Mouse (Mus musculus) kidney, postnatal 25 days (tissue): ENCODE data around the gene Nfatc4.

Experiments used
- DNase-seq, 2 experiments: peaks; one replicate each; pipeline ENCODE4 v3.0.0; 2021; ENCODE audit warnings: mixed read lengths in 2 of 2

Nfatc4 gene

DNA sequence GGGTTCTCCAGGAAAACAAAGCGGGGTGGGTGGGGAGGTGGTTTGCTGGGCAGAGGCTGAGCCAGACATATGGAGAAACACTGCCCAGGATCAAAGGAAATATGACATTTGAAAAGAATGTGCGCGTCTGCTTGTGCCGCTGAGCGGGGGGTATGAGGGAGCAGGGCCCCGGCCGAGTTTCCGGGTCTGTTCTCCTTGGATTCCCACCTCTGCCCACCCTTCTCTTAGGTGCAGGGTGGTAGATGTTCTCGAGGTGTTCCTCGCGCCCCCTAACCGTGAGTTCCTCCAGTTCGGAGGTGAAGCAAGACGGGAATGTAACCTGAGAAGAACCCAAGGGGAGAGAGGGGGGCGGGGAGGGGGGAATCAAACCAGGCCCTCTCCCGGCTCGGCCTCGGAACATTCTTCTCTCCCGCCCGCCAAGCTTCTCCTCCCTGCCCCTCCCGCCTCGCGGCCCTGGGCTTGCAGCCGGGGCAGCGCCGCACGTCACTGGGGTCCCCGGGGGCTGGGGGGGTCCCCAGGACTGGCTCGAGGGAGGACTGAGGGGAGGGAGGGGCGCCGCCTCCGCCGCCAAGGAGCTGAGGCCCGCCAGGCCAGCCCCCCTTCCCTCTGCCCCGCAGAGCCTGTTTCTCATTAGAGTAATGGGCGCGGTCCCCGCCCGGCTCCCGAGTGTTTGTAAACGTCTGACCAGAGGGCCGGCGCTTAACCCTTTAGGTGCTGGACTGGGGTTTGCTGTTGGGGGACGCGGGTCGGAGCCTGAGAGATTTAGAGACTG is at the start of gene Nfatc4:
Gene Nfatc4, plus strand, starts transcription at position 154 of the 772 bp plus-strand sequence.
- peak; percentile 83 to 90 for DNase-seq

DNA sequence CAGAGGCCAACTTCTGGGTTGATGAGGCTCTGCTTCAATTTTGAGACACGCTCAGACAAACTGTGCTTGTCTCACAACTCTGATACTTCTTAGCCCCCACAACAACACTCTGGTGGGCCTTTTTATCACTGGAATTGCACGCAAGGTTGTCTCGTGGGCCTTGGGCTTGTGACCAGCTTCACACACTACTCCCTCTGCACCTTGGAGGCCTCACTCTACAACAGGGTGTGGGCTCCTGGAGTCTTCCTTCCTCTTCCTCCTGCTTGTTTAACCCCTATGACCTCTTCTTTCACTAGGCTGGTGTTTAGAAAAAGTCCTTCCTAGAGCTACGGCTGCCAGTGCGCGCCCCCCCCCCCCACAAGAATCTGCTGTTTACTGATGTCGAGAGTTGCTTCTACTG is 46.2 kb upstream of the Nfatc4 start:
- peak in 1 of 2 experiments; percentile 29 for DNase-seq

DNA sequence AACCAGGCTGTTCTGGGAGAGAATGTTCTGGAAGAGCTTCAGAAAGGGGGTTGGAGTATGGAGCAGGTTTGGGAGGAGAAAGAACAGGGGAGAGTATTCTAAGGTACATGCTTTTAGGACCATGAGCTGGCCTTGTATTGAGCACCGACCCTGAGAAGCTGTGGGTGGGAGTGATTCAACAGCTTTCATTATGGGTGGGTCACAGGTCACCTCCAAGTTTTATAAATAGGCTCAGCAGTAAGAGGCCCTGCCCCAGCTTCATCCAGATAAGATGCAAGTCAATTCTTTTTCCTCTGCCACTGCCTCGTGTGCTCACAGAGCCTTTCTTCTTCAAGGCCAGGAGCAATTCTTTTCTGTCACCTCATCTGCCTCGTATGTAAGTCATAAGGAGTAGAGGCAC is 45.8 kb upstream of the Nfatc4 start:
- DNase-seq, result peak in 1 of 2 experiments; percentile 9

- DNase-seq, result peak in 1 of 2 experiments; percentile 31
These were observed 45.1 kb upstream of the Nfatc4 start for GRCm38 (mm10) chr14:55777806-55778205.

- DNase-seq, result peak in 1 of 2 experiments; percentile 23
These were observed 44.3 kb upstream of the Nfatc4 start for GRCm38 (mm10) chr14:55778686-55779085.

- DNase-seq, result peak in 1 of 2 experiments; percentile 31
These were observed 43.3 kb upstream of the Nfatc4 start for GRCm38 (mm10) chr14:55779656-55780055.

GRCm38 (mm10) chr14:55780736-55781135 is 42.2 kb upstream of the Nfatc4 start:
- DNase-seq, result no peak

GRCm38 (mm10) chr14:55781310-55781709 is 41.6 kb upstream of the Nfatc4 start:
- peak; percentile 69 to 79 for DNase-seq

DNA sequence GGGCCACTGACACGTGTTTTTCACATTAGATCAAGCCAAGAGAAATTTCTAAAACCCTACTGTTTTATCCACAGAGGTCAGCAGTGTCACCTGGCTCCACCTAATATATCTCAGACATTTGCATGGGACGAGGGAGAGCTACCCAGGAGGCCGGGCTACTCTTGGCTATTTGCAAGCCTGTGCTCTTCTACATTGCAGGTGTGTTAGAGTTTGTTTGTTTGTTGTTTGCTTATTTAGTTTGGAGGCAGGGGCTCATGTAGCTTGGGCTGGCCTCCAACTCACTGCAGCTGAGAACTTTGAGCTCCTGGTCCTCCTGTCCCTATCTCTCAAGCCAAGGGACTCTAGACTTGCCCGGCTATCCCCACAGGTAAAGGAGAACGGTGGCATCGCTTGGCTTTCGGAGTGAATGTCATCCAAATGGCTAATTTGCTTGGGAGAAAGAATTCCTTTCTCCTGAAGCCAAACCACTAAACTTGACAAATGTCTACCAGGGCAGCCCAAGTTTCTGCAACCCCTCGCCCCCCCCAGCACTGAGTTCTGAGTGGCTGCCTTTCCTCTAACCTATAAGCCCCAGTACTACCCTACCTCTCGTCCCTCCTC is 40.5 kb upstream of the Nfatc4 start:
- peak; percentile 9 to 19 for DNase-seq

DNA sequence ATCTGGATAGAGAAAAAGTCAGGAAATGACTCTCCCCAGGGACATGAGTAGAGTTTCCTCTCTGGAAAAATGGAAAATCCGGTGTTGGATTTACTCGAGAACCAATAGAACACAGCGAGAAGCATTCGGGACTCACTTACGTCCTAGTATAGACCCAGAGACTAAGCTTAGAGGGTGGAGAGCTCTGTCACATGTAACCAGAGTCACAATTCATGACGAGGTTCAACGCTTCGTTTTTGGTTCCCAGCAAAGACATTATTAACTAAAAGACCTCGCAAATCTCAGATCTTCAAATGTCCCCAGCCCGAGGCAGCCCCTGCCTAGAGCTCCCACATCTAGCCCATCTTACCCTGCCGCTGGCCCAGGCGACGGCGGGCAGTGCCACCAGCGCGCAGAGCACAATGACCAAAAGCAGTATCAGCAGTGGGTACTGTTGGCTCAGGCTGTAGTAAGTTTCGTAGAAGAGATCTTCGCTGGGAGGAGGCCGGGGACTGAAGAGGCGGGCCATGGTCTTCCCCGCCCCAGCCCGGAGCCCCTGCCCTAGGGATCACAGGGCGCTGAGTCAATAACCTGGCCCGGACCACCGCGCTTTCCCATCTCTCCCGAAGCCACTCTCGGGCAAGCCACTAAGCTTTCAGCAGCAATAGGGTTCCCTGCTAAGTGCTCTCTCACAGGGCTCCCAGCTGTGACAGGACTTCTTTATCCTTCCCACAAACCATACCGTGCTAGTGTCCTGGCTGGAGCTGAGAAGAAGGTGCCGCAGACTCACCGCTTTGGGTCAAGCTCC is 39.6 kb upstream of the Nfatc4 start:
- DNase-seq, result peak; percentile 36 to 42

DNA sequence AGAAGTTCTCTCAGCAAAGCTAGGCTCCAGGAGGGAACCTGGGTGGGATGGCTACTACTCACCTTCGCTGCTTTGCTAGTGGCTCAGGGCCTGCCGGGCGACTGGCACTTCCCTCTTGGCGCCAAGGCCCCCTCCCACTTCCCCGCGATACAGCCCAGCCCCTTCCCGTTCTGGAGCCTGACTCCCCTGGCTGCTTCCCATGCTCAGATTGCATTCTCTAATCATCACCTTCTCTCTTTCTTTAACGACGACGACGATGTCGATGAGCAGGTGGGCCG is 39.0 kb upstream of the Nfatc4 start, which contains the start of gene Adcy4:
Gene Adcy4, minus strand, starts transcription at position 138 of the 278 bp plus-strand sequence.
- peak; percentile 37 to 66 for DNase-seq

DNA sequence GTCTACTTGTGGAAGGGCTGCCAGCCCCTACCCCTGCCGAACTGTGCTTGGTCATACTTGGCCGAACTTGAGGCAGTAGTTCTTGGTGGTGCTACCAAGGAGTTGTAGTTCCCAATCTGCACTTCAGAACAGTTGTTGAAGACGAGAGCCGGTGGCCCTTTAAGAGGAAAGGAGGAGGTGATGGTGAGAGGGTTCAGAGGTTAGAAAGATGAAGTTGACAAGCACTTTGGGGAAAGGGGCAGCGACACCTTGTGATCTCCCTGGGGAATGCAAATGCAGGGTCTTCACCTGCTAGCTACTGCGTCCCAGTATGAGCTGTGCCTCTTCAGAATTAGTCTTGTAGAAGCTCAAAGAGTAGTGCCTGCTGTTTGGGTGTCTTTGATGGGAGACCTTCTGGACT is 37.7 kb upstream of the Nfatc4 start:
- peak; percentile 13 to 33 for DNase-seq

DNA sequence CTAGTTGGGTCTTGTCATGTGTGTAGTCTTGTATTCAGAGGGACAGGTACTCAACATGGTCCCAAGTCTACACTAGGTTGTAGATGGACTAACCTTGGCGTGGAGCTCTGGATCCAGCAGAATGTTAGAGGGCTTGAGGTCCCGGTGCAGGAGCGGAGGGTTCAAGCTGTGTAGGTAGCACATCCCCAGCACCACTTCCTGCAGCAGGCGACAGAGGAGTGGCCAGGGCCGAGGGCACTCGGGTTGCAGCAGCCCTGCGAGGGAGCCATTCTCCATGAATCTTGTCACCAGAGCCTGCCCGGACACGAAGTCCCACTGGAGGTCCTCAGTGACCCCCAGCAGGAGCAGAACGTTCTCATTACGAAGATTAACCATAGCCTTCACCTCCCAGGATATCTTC is 35.2 kb upstream of the Nfatc4 start:
- peak in 1 of 2 experiments; percentile 25 for DNase-seq

DNA sequence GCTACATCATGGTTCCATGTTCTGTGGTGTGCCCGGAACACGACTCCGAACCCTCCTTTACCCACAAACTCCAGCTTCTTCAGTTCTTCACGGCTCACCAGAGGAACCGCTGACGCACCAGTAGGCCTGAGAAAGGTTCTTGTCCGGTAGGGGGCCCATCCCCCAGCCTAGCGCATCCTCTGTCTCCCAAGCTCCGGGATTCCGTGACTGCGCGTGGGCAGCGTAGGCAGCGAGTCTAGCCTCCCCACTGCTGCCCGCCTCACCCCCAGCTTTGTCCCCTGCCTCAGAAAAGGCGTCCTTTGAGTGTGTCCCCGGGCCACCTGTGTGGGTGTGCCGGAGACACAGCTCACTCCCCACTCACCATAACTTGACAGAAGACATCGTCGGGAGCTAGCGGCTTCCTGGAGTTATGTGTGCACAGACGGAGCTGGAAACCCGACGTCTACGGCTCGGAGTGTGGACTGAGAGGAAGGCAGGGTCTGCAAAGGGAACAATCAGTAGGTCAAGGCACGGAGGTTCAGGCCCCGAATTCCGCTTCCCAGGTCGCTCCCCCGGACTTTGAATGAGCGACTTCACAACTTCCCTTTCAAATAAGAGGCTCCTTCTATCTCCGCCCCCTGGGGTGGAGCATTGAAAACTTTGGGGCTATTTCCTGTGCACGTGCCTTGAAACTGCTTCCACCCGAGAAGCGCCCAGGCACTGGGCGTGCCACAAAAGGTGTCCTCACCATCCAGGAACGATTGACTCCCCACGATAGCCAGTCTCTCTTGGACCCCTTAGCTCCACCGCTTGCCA is 34.5 kb upstream of the Nfatc4 start, which contains the start of gene Ripk3:
Gene Ripk3, minus strand, starts transcription at position 610 of the 795 bp plus-strand sequence.
- peak; percentile 49 to 61 for DNase-seq

GRCm38 (mm10) chr14:55793461-55793860 is 29.5 kb upstream of the Nfatc4 start:
- DNase-seq, result peak in 1 of 2 experiments; percentile 0

DNA sequence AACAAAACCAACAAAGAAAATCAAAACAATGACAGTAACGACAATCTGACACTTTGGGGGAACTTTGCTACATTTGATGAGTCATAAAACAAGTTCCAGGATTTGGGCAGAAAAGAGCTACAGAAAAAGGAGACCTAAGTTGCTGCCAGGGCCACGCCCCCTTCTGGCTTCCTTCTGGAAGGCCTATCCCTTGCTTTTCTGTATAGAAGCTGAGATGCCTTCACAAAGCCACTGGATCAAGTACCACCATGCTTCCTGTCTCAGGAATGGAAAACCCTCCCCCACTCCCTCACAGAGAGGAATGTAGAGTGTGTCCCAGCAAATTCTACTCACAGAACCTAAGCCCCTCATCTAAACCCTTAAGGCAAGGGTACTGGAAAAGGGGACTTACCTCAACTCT is 29.0 kb upstream of the Nfatc4 start:
- DNase-seq, result peak in 1 of 2 experiments; percentile 9

DNA sequence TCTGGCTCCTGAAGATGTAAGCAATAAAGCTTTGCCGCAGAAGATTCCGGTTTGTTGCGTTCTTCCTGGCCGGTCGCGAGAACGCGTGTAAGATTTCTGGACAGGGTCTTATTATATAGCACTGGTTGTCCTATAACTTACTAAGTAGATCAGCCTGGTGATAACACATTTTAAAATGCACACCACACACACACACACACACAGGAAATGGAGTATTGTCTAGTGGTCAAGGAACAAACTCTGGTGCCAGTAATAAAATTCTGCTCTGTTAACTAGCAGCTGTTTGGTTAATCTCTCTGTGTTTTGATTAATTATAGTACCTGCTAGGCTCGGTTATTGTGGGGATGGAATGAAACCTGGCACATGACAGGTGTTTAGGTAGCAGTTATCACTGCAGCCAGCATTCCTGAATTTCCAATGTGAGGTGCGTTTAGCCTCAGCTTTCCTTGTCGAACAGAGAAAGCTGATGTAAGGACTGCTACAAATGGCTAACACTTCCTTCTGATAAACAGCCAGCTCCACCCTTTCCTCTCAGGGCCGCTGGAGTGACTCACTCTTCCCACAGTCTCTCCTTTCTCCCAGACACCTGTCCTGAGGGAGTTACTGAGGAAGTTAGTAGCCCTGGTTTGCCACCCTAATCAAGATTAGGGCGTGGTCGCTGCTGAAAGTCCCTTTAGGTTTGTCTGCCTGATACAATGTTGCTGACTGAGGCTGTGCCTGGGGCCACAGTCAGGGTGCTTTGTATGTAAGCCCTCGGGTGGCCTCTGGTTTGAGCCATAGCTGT is 27.4 kb upstream of the Nfatc4 start:
- peak in 1 of 2 experiments; percentile 1 for DNase-seq

- DNase-seq, result peak; percentile 93 to 95
These were observed 8.1 kb upstream of the Nfatc4 start for GRCm38 (mm10) chr14:55814885-55815284.

GRCm38 (mm10) chr14:55815310-55815751 is 7.6 kb upstream of the Nfatc4 start:
- DNase-seq, result peak; percentile 78 to 84

DNA sequence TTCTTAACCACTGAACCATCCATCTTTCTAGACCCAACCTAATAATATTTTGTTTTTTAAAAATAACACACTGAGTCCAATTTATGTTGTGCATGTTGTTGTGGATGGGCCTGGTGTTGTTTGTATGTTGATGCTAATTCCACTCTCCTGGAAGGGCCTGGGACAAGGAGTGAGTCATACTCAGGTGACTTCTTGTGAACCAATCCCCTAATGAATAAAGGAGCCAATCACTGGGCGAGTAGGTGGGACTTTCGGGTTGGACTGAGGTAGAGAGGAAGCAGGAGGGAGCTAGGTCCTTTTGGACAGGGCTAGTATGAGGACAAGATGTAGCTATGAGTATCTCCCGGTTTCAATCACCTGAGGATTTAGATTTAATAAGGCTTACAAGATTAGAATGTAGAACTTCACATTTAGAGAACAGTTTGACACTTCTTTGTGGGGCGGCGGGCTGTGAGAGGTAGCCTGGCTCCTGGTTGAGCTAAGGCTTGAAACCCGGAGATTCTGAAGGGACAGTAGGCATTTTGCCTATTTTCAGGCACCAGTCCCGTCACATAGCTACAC is 3.0 kb upstream of the Nfatc4 start:
- DNase-seq, result peak; percentile 0 to 23

- peak; percentile 0 to 20 for DNase-seq
These were observed 2.4 kb upstream of the Nfatc4 start for GRCm38 (mm10) chr14:55820576-55820975.
